Mouse (Mus musculus): ENCODE results near the gene Egfl7. TPM values are rescaled to one million over a fixed set of nuclear protein-coding genes. Genes with fewer than 3 reads are reported as not detected.

Gene Egfl7
- polyA plus RNA-seq, 1 experiment = 105 TPM

- H3K4me1 ChIP-seq (replicated peaks; ENCODE audit: control insufficient read depth, insufficient read depth, low read length) = peaks cover 32% of the 10 kb centered on the region
- DNase-seq = no peak
- no peak for TF ChIP-seq CTCF (IDR thresholded peaks at IDR 0.05; ENCODE audit: borderline replicate concordance, control insufficient read depth, extremely low read depth, insufficient read depth, low read length, poor library complexity)
- TF ChIP-seq POLR2A (IDR thresholded peaks at IDR 0.05; ENCODE audit: control insufficient read depth, extremely low read depth, insufficient read depth, low read length, poor library complexity) = no peak
- no peaks in the 10 kb centered on the region for H3K36me3 ChIP-seq (ENCODE audit: control insufficient read depth, insufficient read depth, low read length)
- no peak overlapping the region for H3K4me3 ChIP-seq (ENCODE audit: control insufficient read depth, insufficient read depth, low read length)
- 87% methylated on average over 5 of the region's 5 CpGs for WGBS
- H3K27me3 ChIP-seq (ENCODE audit: control insufficient read depth, insufficient read depth, low read length) = no peaks in the 10 kb centered on the region
- no peak overlapping the region for H3K27ac ChIP-seq (ENCODE audit: control insufficient read depth, insufficient read depth, low read length)
Measured at GRCm38 (mm10) chr2:26560506-26560905, 19.3 kb upstream of the Egfl7 start.

GRCm38 (mm10) chr2:26561351-26562016, 18.3 kb upstream of the Egfl7 start:
- Histone ChIP-seq H3K4me3 (ENCODE audit: control insufficient read depth, insufficient read depth, low read length) (no peak overlapping the region), H3K36me3 (ENCODE audit: control insufficient read depth, insufficient read depth, low read length) (no peaks in the 10 kb centered on the region), H3K27me3 (ENCODE audit: control insufficient read depth, insufficient read depth, low read length) (no peaks in the 10 kb centered on the region), H3K27ac (ENCODE audit: control insufficient read depth, insufficient read depth, low read length) (no peak overlapping the region), H3K4me1 (replicated peaks; ENCODE audit: control insufficient read depth, insufficient read depth, low read length) (peaks cover 29% of the 10 kb centered on the region)
- TF ChIP-seq CTCF (IDR thresholded peaks at IDR 0.05; ENCODE audit: borderline replicate concordance, control insufficient read depth, extremely low read depth, insufficient read depth, low read length, poor library complexity) = no peak
- TF ChIP-seq POLR2A (IDR thresholded peaks at IDR 0.05; ENCODE audit: control insufficient read depth, extremely low read depth, insufficient read depth, low read length, poor library complexity) = no peak
- peak; percentile 35 for DNase-seq
- 49% methylated on average over 6 of the region's 6 CpGs for WGBS

GRCm38 (mm10) chr2:26566221-26566620, 13.6 kb upstream of the Egfl7 start:
- H3K27ac ChIP-seq (ENCODE audit: control insufficient read depth, insufficient read depth, low read length) = no peak overlapping the region
- H3K4me1 ChIP-seq (replicated peaks; ENCODE audit: control insufficient read depth, insufficient read depth, low read length) = peaks cover 10% of the 10 kb centered on the region
- 9% methylated on average over 4 of the region's 4 CpGs for WGBS
- H3K36me3 ChIP-seq (ENCODE audit: control insufficient read depth, insufficient read depth, low read length) = no peaks in the 10 kb centered on the region
- TF ChIP-seq CTCF (IDR thresholded peaks at IDR 0.05; ENCODE audit: borderline replicate concordance, control insufficient read depth, extremely low read depth, insufficient read depth, low read length, poor library complexity) (peak; percentile 85; the same call in 1 of the 2 replicates), POLR2A (IDR thresholded peaks at IDR 0.05; ENCODE audit: control insufficient read depth, extremely low read depth, insufficient read depth, low read length, poor library complexity) (no peak)
- no peak overlapping the region for H3K4me3 ChIP-seq (ENCODE audit: control insufficient read depth, insufficient read depth, low read length)
- no peaks in the 10 kb centered on the region for H3K27me3 ChIP-seq (ENCODE audit: control insufficient read depth, insufficient read depth, low read length)
- peak; percentile 78 for DNase-seq

- no peak overlapping the region for H3K27ac ChIP-seq (ENCODE audit: control insufficient read depth, insufficient read depth, low read length)
Measured at GRCm38 (mm10) chr2:26570034-26570433, 9.8 kb upstream of the Egfl7 start.

GRCm38 (mm10) chr2:26571400-26571799, 8.4 kb upstream of the Egfl7 start:
- H3K4me1 ChIP-seq (replicated peaks; ENCODE audit: control insufficient read depth, insufficient read depth, low read length) = no peaks in the 10 kb centered on the region
- TF ChIP-seq CTCF (IDR thresholded peaks at IDR 0.05; ENCODE audit: borderline replicate concordance, control insufficient read depth, extremely low read depth, insufficient read depth, low read length, poor library complexity) = no peak
- no peak for TF ChIP-seq POLR2A (IDR thresholded peaks at IDR 0.05; ENCODE audit: control insufficient read depth, extremely low read depth, insufficient read depth, low read length, poor library complexity)
- no peak overlapping the region for H3K4me3 ChIP-seq (ENCODE audit: control insufficient read depth, insufficient read depth, low read length)
- WGBS = 66% methylated on average over 9 of the region's 9 CpGs
- no peaks in the 10 kb centered on the region for H3K27me3 ChIP-seq (ENCODE audit: control insufficient read depth, insufficient read depth, low read length)
- H3K36me3 ChIP-seq (ENCODE audit: control insufficient read depth, insufficient read depth, low read length) = no peaks in the 10 kb centered on the region
- no peak for DNase-seq
- no peak overlapping the region for H3K27ac ChIP-seq (ENCODE audit: control insufficient read depth, insufficient read depth, low read length)

More at GRCm38 (mm10) chr2:26570034-26570433, 9.8 kb upstream of the Egfl7 start:
- peak; percentile 66 for DNase-seq
- Histone ChIP-seq H3K4me3 (ENCODE audit: control insufficient read depth, insufficient read depth, low read length) (no peak overlapping the region), H3K36me3 (ENCODE audit: control insufficient read depth, insufficient read depth, low read length) (no peaks in the 10 kb centered on the region), H3K4me1 (replicated peaks; ENCODE audit: control insufficient read depth, insufficient read depth, low read length) (peaks cover 3% of the 10 kb centered on the region), H3K27me3 (ENCODE audit: control insufficient read depth, insufficient read depth, low read length) (no peaks in the 10 kb centered on the region)
- whole genome bisulfite sequencing = 46% methylated on average over 3 of the region's 3 CpGs
- no peak for TF ChIP-seq POLR2A (IDR thresholded peaks at IDR 0.05; ENCODE audit: control insufficient read depth, extremely low read depth, insufficient read depth, low read length, poor library complexity)
- TF ChIP-seq CTCF (IDR thresholded peaks at IDR 0.05; ENCODE audit: borderline replicate concordance, control insufficient read depth, extremely low read depth, insufficient read depth, low read length, poor library complexity) = peak; percentile 67; the same call in 1 of the 2 replicates

GRCm38 (mm10) chr2:26571826-26572225, 8.0 kb upstream of the Egfl7 start:
- Histone ChIP-seq H3K36me3 (ENCODE audit: control insufficient read depth, insufficient read depth, low read length) (no peaks in the 10 kb centered on the region), H3K27ac (ENCODE audit: control insufficient read depth, insufficient read depth, low read length) (no peak overlapping the region), H3K27me3 (ENCODE audit: control insufficient read depth, insufficient read depth, low read length) (no peaks in the 10 kb centered on the region), H3K4me1 (replicated peaks; ENCODE audit: control insufficient read depth, insufficient read depth, low read length) (no peaks in the 10 kb centered on the region), H3K4me3 (ENCODE audit: control insufficient read depth, insufficient read depth, low read length) (no peak overlapping the region)
- WGBS = 67% methylated on average over 5 of the region's 5 CpGs
- DNase-seq = no peak
- TF ChIP-seq POLR2A (IDR thresholded peaks at IDR 0.05; ENCODE audit: control insufficient read depth, extremely low read depth, insufficient read depth, low read length, poor library complexity) (no peak), CTCF (IDR thresholded peaks at IDR 0.05; ENCODE audit: borderline replicate concordance, control insufficient read depth, extremely low read depth, insufficient read depth, low read length, poor library complexity) (no peak)

Data from thymus, adult 2 months (tissue).